Mouse (Mus musculus) spleen, adult 2 months (tissue): ENCODE results near the gene Bbs9.

Source experiments
- CTCF ChIP-seq: fragments of 200-500 bp; IDR thresholded peaks from 2 replicates; pipeline ENCODE4 v1.5.1; 2011; ENCODE audit warnings: mild to moderate bottlenecking, inconsistent platforms; ENCODE audit not compliant: insufficient read depth, insufficient read length, insufficient replicate concordance; ENCODE audit errors: extremely low read depth
- POLR2A ChIP-seq: fragments of 200-500 bp; IDR thresholded peaks from 2 replicates; pipeline ENCODE4 v1.6.1; 2011; ENCODE audit warnings: low read depth, low read length, inconsistent platforms

GRCm38 (mm10) chr9:22593032-22593431 is 117.5 kb downstream of the Bbs9 start:
- TF ChIP-seq CTCF (no peak), POLR2A (no peak)
